Mouse (Mus musculus): ENCODE results near the gene Prkg2. TPM values are rescaled to one million over a fixed set of nuclear protein-coding genes. Genes with fewer than 3 reads are reported as not detected.

The Prkg2 gene
- total RNA-seq (2017), result not detected in 2 replicates

DNA sequence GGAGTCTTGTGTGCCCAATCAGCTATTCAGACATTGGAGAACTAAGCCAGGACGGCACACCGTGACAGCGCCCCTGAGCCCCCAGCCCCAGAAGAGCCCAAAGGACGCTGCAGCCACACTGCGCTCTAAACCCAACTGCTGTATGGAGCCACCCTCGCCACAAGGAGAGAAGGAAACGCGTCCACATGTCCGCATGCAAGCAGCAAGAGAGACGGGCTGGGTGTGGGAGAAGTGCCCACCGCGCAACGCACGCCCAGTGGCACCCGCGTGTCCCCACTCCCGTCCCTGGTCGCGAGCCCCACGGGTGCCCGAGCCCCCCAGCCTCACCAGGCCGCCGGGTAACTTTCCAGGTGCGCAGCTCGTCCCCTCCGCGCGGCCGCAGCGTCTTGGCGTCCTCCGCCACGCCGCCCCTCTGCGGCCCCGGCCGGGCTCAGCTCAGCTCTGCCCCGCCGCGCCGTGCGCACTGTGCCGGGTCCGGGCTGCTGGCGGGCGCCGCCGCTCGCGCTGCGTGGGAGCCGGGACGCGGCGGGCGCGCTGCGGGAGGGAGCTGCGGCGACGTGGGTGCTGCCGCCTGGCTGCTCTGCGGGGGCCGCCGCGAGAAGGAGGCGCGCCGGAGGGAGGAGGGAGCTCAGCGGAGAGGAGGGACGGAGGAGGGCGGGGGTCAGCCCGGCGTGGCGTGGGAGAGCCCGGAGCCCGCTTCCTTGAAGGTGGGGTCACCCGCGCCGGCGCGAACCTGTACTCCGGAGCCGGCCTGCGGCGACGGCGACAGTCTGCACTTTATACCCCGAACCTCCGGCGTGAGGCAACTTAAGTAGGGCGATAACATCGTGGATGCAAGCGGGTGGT is at the start of gene Prkg2:
TSS of gene Prkg2 (minus strand) at position 756 of the 846 bp plus-strand sequence.
- ATAC-seq (ENCODE audit: extremely low read depth, insufficient number of reproducible peaks, low FRiP score, poor library complexity, severe bottlenecking), result no peak

- ATAC-seq (ENCODE audit: extremely low read depth, insufficient number of reproducible peaks, low FRiP score, poor library complexity, severe bottlenecking), result no peak
Measured at GRCm38 (mm10) chr5:99083955-99084354, 46.8 kb upstream of the Prkg2 start.

DNA sequence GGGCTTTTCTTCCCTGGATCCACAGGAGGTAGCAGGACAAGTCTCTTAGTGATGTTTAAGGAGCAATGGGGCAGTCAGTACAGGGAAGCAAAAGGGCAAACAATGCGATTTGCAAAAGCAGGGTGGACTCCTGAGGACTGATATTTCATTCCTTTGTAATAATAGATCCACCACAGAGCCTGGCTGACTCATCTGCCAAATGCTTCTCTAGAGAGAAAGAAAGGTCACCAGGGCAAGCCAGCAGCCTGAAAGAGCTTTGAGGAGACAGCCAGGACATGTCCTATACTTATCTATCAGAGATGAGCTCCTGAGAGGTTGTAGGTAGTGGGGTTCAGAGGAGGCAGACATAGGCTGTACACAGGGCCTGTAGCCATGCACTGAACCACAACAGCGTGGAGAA is 41.2 kb upstream of the Prkg2 start:
- ATAC-seq (ENCODE audit: extremely low read depth, insufficient number of reproducible peaks, low FRiP score, poor library complexity, severe bottlenecking), result no peak

DNA sequence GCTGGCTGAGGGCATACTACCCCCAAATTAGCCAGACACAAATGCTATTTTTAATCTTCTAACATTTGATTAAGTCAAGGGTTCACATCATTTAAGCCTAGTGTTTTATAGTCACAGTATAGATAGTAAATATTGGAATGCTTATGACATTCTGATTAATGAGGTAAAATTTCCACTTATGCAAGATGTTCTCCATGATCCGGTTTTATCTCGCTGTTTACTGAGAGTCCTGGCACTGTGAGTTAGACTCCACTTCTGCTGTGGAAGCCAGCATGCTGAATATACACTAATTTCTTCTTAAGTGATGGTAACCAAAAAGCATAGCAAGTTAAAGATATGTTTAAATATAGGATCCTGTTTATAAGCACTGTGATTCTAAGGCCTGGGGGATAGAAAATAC is 31.2 kb upstream of the Prkg2 start:
- ATAC-seq (ENCODE audit: extremely low read depth, insufficient number of reproducible peaks, low FRiP score, poor library complexity, severe bottlenecking), result no peak

DNA sequence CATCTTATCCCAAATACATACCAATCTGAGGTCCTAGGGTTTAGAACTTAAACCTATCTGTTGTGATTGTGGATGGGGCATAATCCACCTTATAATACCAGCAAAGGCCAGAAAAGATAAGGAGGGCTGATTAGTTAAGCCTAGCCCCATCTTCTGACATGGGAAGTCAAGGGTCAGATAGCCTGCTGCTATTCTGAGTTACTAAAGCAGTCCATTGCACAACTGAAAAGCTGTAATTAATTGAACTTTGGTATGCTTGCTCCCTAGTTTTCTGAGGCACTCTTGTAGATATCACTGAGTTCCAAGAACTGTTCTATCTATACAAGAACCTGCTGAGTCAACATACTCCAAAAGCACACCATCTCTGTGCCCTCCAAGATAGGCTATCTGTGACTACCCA is 25.4 kb upstream of the Prkg2 start:
- no peak for ATAC-seq (ENCODE audit: extremely low read depth, insufficient number of reproducible peaks, low FRiP score, poor library complexity, severe bottlenecking)

DNA sequence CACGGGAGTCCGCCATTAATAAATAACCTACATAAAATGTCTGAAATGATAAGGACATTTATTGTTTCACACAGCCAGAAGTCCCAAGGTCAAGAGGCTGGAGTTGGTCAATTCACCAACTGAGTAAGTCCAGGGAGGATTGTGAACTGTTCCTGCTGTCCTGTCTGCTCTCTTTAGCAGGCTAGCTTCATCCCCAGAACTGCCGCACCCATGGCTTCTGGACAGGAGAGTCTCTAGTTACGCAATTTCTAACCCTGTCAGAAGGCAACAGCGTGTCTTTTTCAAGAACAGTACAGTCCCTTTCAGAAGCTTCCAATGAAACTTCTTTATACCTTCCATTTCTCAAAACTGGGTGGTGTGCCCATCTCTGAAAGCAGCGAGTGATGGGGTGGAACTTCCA is 1.9 kb upstream of the Prkg2 start:
- ATAC-seq (ENCODE audit: extremely low read depth, insufficient number of reproducible peaks, low FRiP score, poor library complexity, severe bottlenecking), result no peak

DNA sequence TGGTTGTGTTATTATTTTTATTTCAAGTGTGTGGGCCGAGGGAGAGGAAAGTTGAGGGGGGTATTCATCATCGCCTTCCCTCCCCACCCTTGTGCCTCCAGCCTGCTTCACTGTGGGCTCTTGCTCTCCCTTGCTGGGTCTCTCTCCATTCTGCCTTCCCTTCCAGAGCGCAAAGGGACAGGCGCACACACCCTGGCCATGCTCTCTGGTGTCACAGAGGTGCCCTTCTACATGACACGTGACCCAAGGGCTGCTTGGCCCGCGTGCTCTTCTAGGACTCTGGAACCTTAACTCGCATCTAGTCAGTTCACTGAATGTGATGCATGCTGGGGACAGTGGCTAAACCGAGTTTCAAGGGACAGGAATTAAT is 276 bp upstream of the Prkg2 start:
- ATAC-seq (ENCODE audit: extremely low read depth, insufficient number of reproducible peaks, low FRiP score, poor library complexity, severe bottlenecking), result no peak

DNA sequence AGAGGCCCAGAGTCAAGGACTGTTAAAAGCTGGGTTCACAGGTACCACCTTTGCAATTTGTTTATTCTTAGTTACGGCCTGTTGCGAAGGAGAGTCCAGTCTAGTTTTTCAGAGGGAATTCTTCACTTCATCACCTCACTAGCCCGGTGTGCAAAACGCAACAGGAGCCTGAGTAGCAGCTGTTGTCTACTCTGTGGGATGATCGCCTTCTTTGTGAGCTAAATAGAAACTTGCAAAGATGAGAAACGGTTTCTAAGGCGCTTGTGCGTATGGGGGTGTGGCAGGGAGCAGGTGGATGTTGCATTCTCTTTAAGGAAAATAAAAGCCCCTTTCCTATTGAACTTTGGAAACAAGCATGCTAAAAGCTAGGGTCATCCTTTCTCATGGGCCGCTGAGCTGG is 1.2 kb downstream of the Prkg2 start:
- ATAC-seq (ENCODE audit: extremely low read depth, insufficient number of reproducible peaks, low FRiP score, poor library complexity, severe bottlenecking), result no peak

GRCm38 (mm10) chr5:99031551-99032149 is 5.5 kb downstream of the Prkg2 start:
- ATAC-seq (ENCODE audit: extremely low read depth, insufficient number of reproducible peaks, low FRiP score, poor library complexity, severe bottlenecking), result no peak

- no peak for ATAC-seq (ENCODE audit: extremely low read depth, insufficient number of reproducible peaks, low FRiP score, poor library complexity, severe bottlenecking)
Measured at GRCm38 (mm10) chr5:99026343-99026742, 10.8 kb downstream of the Prkg2 start.

DNA sequence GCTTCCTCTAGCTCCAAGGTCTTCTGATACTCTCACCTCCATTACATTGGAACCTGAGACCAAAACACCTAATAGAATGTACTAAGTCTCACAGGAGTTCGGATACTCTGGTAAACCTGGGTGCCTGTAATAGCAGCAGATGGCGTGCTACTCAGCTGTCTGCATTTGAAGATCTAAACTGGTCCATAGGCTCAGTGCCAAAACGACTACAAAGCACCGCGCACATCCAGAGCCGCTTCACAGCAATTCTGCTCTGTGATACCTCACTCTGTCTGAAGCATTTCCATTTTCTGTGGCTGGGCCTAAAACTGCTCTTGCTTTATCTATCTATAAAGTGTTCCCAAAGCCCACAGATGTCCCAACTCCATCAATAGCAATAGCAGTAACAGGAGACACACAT is 17.4 kb downstream of the Prkg2 start:
- no peak for ATAC-seq (ENCODE audit: extremely low read depth, insufficient number of reproducible peaks, low FRiP score, poor library complexity, severe bottlenecking)

DNA sequence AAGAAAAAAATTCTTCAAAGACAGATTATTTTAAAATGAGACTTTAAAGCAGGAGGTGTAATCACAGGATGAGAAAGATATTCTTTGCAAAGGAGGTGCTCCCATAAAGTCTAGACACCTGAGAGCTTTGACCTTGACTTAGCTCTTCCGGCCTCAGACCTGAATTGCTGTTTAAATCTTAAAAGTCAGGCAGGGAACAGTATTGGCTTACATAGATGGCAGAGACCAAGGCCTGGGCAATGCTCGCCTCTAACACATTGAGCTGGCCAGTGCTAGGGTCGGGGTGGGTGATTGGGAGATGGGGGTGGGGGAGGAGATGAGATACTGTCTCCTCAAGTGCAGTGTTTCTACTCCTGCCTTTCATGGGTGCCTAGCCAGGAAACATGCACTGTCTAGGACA is 22.0 kb downstream of the Prkg2 start:
- ATAC-seq (ENCODE audit: extremely low read depth, insufficient number of reproducible peaks, low FRiP score, poor library complexity, severe bottlenecking), result no peak

DNA sequence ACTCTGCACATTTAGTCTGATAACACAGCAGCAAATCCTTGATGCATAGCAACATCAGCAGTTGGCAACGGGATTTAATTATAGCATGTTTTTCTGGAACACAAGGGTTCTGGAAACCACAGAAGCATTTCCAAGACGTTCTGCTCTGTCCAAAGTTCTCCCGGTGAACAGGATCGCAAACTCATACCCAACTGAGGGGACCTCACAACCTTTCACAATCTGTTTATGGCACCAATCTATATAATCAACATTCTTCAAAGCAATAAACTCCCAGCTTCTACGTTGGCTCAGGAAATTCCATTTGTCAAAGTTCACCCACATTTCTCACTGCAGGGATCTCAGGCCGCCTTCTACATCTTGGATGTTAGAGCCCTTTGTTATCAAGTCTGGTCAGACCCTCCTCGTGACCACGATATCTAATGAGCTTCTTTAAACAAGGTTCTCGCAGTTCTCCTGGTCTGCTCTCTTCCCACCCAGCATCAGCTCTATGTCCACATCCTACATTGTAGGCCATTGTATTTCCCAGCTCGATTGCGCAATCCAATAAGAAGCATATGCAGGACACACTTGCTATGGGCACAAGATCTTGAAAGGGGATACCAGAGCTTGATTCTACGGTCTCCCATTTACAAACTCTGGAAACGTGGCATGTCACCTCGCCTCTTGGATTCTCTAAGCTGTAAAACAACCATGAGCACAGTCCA is 26.6 kb downstream of the Prkg2 start:
- ATAC-seq (ENCODE audit: extremely low read depth, insufficient number of reproducible peaks, low FRiP score, poor library complexity, severe bottlenecking), result no peak

- no peak for ATAC-seq (ENCODE audit: extremely low read depth, insufficient number of reproducible peaks, low FRiP score, poor library complexity, severe bottlenecking)
Measured at GRCm38 (mm10) chr5:98998104-98998503, 39.0 kb downstream of the Prkg2 start.

DNA sequence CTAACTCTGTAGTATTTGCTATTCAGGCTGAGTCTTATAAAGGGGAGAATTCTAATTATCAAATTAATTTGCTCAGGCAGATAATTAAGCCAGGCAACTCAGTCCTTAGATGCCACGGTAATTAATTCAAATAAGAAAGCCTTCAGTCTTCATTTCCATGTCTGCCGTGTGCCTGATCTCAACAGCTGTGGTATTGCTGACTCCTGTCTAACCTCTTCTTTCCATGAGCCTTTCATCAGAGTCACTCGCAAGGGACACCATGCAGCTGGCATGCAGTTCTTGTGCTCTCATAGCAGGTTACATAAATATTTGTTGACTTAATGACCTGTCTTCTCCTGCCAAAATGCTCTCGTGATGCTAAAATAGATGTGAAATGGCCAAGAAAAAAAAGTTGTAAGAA is 41.4 kb downstream of the Prkg2 start:
- no peak for ATAC-seq (ENCODE audit: extremely low read depth, insufficient number of reproducible peaks, low FRiP score, poor library complexity, severe bottlenecking)

DNA sequence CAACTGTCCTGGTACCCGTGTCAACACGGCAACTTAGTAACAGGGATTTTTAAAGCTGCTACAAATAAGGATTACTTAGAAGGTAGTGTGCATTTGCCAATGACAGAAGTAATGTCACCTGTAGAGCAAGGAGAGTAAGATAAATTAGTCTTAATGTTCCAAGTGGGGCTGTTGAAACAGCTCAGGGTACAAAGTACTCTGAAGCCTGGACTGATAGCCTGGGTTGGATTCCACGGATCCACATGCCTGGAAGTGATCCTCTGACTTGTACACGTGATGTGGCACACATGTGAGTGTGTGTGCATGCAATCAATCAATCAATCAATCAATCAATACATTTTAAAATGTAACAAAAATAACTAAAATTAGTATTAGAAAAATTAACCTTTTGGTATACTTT is 45.6 kb downstream of the Prkg2 start:
- ATAC-seq (ENCODE audit: extremely low read depth, insufficient number of reproducible peaks, low FRiP score, poor library complexity, severe bottlenecking), result no peak

- ATAC-seq (ENCODE audit: extremely low read depth, insufficient number of reproducible peaks, low FRiP score, poor library complexity, severe bottlenecking), result no peak
Measured at GRCm38 (mm10) chr5:98987634-98988033, 49.5 kb downstream of the Prkg2 start.

DNA sequence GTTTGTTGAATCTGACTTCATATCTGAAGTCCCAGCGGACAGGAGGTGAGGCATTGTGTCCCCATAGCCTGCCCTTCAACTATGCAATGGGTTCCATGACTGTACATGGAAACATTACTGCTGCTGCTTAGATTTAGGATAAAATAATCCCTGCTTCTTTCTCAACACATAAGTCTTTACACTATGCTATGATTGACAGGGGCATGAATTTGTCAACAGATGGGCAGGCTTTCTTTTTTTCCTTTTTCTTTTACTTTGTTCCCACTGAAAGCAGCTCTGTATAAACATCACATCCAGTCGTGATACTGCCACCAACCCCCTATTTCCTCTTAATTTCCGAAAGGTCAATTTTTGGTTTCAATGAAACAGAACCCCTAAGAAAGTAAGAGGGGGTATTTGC is 50.0 kb downstream of the Prkg2 start:
- no peak for ATAC-seq (ENCODE audit: extremely low read depth, insufficient number of reproducible peaks, low FRiP score, poor library complexity, severe bottlenecking)

- no peak for ATAC-seq (ENCODE audit: extremely low read depth, insufficient number of reproducible peaks, low FRiP score, poor library complexity, severe bottlenecking)
Measured at GRCm38 (mm10) chr5:98986459-98986858, 50.7 kb downstream of the Prkg2 start.

- no peak for ATAC-seq (ENCODE audit: extremely low read depth, insufficient number of reproducible peaks, low FRiP score, poor library complexity, severe bottlenecking)
Measured at GRCm38 (mm10) chr5:98986011-98986410, 51.1 kb downstream of the Prkg2 start.
